Mouse (Mus musculus): ENCODE measurements around the gene Maml2.

- TF ChIP-seq POLR2A (IDR thresholded peaks at IDR 0.05; ENCODE audit: insufficient read depth, low read depth, low read length) (no peak), CTCF (IDR thresholded peaks at IDR 0.05; ENCODE audit: insufficient read depth, low read depth, low read length) (no peak)
Observed at GRCm38 (mm10) chr9:13661768-13662623, 364.2 kb downstream of the Maml2 start.
